Mouse (Mus musculus): ENCODE data around the gene Klhl5. TPM values are rescaled to one million over a fixed set of nuclear protein-coding genes. Genes with fewer than 3 reads are reported as not detected.

Gene Klhl5
- polyA plus RNA-seq, 1 experiment from 2014 or later = 25.3 TPM

Other genes with a start within 250 kb of the Klhl5 start
- gene Tlr1, start 174.0 kb upstream of the Klhl5 start, polyA plus RNA-seq (2014; fragmentation: Nextera tagmentation; extraction: Ambion mirVana) = 0.46 and 0.60 TPM in 2 replicates
- gene Tlr6, start 147.4 kb upstream of the Klhl5 start, polyA plus RNA-seq (2014; fragmentation: Nextera tagmentation; extraction: Ambion mirVana) = 0.77 and 1.1 TPM in 2 replicates
- gene Fam114a1, start 137.5 kb upstream of the Klhl5 start, polyA plus RNA-seq (2014; fragmentation: Nextera tagmentation; extraction: Ambion mirVana) = 18.0 and 21.8 TPM in 2 replicates
- gene Tmem156, start 15.4 kb upstream of the Klhl5 start, polyA plus RNA-seq (2014; fragmentation: Nextera tagmentation; extraction: Ambion mirVana) = 0.10 and 0.22 TPM in 2 replicates
- 13.9 and 14.0 TPM in 2 replicates for gene Wdr19, start 92.2 kb downstream of the Klhl5 start, polyA plus RNA-seq (2014; fragmentation: Nextera tagmentation; extraction: Ambion mirVana)
- 81.1 TPM in 2 replicates for gene Rfc1, start 228.1 kb downstream of the Klhl5 start, polyA plus RNA-seq (2014; fragmentation: Nextera tagmentation; extraction: Ambion mirVana)
- gene Klb, start 240.8 kb downstream of the Klhl5 start, polyA plus RNA-seq (2014; fragmentation: Nextera tagmentation; extraction: Ambion mirVana) = 0.11 TPM in 1 of 2 replicates, not detected in the other